Mouse (Mus musculus) limb, embryonic 11.5 days (tissue): Measurements from ENCODE around the gene F3. TPM values are rescaled to one million over a fixed set of nuclear protein-coding genes. Genes with fewer than 3 reads are reported as not detected.

Experiments
- ATAC-seq: fragments of 200-750 bp; cut with Nextera tagmentation; 2 replicates; pipeline ENCODE4 v1.8.0; 2017; ENCODE audit warnings: low read depth; ENCODE audit not compliant: insufficient number of reproducible peaks, low FRiP score, low TSS enrichment
- DNase-seq: peaks from one replicate; pipeline ENCODE4 v3.0.0-alpha.2; 2015; ENCODE audit warnings: low spot score
- H3K27ac ChIP-seq: fragments of 300-500 bp; sonication (generic); replicated peaks from 2 replicates; pipeline ENCODE4 v1.5.1; 2014; ENCODE audit warnings: low read depth, mild to moderate bottlenecking, low read length
- H3K27me3 ChIP-seq: fragments of 300-500 bp; sonication (generic); 2 replicates; pipeline ENCODE4 v1.6.1; 2014; ENCODE audit warnings: mild to moderate bottlenecking, low read length, mixed read lengths; ENCODE audit not compliant: control insufficient read depth, insufficient read depth
- H3K36me3 ChIP-seq: fragments of 300-500 bp; sonication (generic); 2 replicates; pipeline ENCODE4 v1.6.1; 2014; ENCODE audit warnings: mild to moderate bottlenecking, low read length, moderate library complexity, mixed read lengths; ENCODE audit not compliant: control insufficient read depth, insufficient read depth
- H3K4me1 ChIP-seq: fragments of 300-500 bp; sonication (generic); 2 replicates; pipeline ENCODE4 v1.6.1; 2014; ENCODE audit warnings: low read length, mixed read lengths; ENCODE audit not compliant: control insufficient read depth, insufficient read depth
- H3K4me2 ChIP-seq: fragments of 300-500 bp; sonication (generic); 2 replicates; pipeline ENCODE4 v1.6.1; 2014; ENCODE audit warnings: low read depth, mild to moderate bottlenecking, moderate library complexity; ENCODE audit not compliant: severe bottlenecking
- H3K4me3 ChIP-seq: fragments of 300-500 bp; sonication (generic); 2 replicates; pipeline ENCODE4 v1.5.1; 2014; ENCODE audit warnings: low read depth, low read length
- H3K9ac ChIP-seq: fragments of 300-500 bp; sonication (generic); 2 replicates; pipeline ENCODE4 v1.6.1; 2014; ENCODE audit warnings: mild to moderate bottlenecking, low read length
- H3K9me3 ChIP-seq: fragments of 300-500 bp; sonication (generic); 2 replicates; pipeline ENCODE4 v1.6.1; 2016; ENCODE audit warnings: low read length; ENCODE audit not compliant: control insufficient read depth
- WGBS: fragments of 180-500 bp; shearing (Covaris S2); extraction: QIAGEN DNeasy Blood & Tissue Kit; methylation state at CpG from one replicate; pipeline ENCODE4 v1.1.7; 2014; 5-methylcytosine and 5-hydroxymethylcytosine counted together
- polyA plus RNA-seq: library from polyadenylated mRNA; unstranded; fragments of >200 nt; fragmentation: Nextera tagmentation; extraction: Ambion mirVana; gene quantifications from 2 replicates; pipeline ENCODE4 v1.2.1, GENCODE M21; 2014

F3 gene
- polyA plus RNA-seq, 1 experiment from 2014 or later = 4.4 TPM

- H3K4me3 ChIP-seq = no peak overlapping the region
Observed at GRCm38 (mm10) chr3:121686408-121686911, 36.9 kb upstream of the F3 start.

GRCm38 (mm10) chr3:121687741-121688140 is 35.6 kb upstream of the F3 start:
- WGBS = 77% methylated on average over 3 of the region's 3 CpGs
- Histone ChIP-seq H3K9ac (no peak overlapping the region), H3K36me3 (no peaks in the 10 kb centered on the region), H3K27ac (no peak overlapping the region), H3K4me3 (no peak overlapping the region), H3K4me1 (no peaks in the 10 kb centered on the region), H3K4me2 (no peak overlapping the region), H3K27me3 (no peaks in the 10 kb centered on the region), H3K9me3 (no peaks in the 10 kb centered on the region)
- ATAC-seq = no peak
- no peak for DNase-seq

More at GRCm38 (mm10) chr3:121686408-121686911, 36.9 kb upstream of the F3 start:
- Histone ChIP-seq H3K4me1 (no peaks in the 10 kb centered on the region), H3K27me3 (no peaks in the 10 kb centered on the region), H3K4me2 (no peak overlapping the region), H3K9me3 (no peaks in the 10 kb centered on the region), H3K27ac (no peak overlapping the region), H3K9ac (no peak overlapping the region), H3K36me3 (no peaks in the 10 kb centered on the region)
- DNase-seq = peak; percentile 31
- WGBS = 56% methylated on average over 4 of the region's 4 CpGs
- no peak for ATAC-seq

DNA sequence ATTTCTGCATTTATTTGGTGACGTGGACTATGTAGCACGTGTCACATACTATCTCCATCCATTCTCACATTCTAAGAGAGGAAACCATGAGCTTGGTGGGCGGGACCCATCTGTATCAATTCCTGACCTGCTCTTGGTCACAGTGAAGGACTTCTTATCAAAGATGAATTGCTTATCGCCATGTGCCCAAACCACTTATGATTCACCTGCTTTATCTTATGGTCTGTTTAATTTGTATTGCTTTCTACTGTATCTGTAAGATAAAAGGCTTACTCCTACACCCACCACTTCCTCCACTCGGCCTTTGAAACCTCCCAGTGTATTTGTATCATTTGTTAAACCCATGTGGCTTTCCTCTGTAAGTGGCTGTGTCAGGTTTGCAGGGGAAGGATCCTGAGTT is 34.3 kb upstream of the F3 start:
- H3K9ac ChIP-seq = no peak overlapping the region
- no peaks in the 10 kb centered on the region for H3K27me3 ChIP-seq
- H3K4me3 ChIP-seq = no peak overlapping the region
- no peak overlapping the region for H3K27ac ChIP-seq
- WGBS = 82% methylated on average over 5 of the region's 5 CpGs
- no peaks in the 10 kb centered on the region for H3K9me3 ChIP-seq
- DNase-seq (no peak), ATAC-seq (no peak)
- no peaks in the 10 kb centered on the region for H3K4me1 ChIP-seq
- H3K36me3 ChIP-seq = no peaks in the 10 kb centered on the region
- no peak overlapping the region for H3K4me2 ChIP-seq

DNA sequence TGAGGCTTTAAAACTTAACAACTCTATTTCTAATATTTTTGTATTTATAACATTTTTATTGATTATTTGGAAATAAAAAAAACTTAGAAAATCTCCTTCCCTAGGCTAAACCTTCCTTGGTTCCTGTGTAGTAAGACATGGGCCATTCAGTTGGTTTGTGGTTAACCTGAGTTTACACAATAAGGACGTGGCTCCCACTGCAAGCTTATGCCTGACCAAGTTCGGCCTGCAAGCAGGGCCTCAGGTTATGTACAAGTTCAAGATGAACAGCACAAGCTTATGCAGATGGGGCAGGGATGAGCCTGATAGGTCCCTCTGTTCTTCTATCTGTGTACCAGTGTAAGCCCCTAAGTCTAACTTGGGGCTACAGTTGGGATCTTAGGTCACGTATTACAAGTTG is 33.6 kb upstream of the F3 start:
- ATAC-seq = no peak
- H3K27ac ChIP-seq = no peak overlapping the region
- H3K27me3 ChIP-seq = no peaks in the 10 kb centered on the region
- no peaks in the 10 kb centered on the region for H3K36me3 ChIP-seq
- H3K9me3 ChIP-seq = no peaks in the 10 kb centered on the region
- WGBS = 94% methylated on average over 3 of the region's 3 CpGs
- H3K4me3 ChIP-seq = no peak overlapping the region
- H3K9ac ChIP-seq = no peak overlapping the region
- H3K4me2 ChIP-seq = no peak overlapping the region
- DNase-seq = no peak
- no peaks in the 10 kb centered on the region for H3K4me1 ChIP-seq

GRCm38 (mm10) chr3:121693001-121693730 is 30.2 kb upstream of the F3 start:
- Histone ChIP-seq H3K4me3 (no peak overlapping the region), H3K4me1 (no peaks in the 10 kb centered on the region), H3K9me3 (no peaks in the 10 kb centered on the region), H3K36me3 (no peaks in the 10 kb centered on the region), H3K4me2 (no peak overlapping the region), H3K9ac (no peak overlapping the region), H3K27me3 (no peaks in the 10 kb centered on the region), H3K27ac (no peak overlapping the region)
- DNase-seq = no peak
- no peak for ATAC-seq
- 60% methylated on average over 13 of the region's 13 CpGs for WGBS

- ATAC-seq (no peak), DNase-seq (no peak)
- Histone ChIP-seq H3K27me3 (no peaks in the 10 kb centered on the region), H3K4me3 (no peak overlapping the region), H3K4me1 (no peaks in the 10 kb centered on the region), H3K9me3 (no peaks in the 10 kb centered on the region), H3K27ac (no peak overlapping the region), H3K9ac (no peak overlapping the region), H3K36me3 (no peaks in the 10 kb centered on the region), H3K4me2 (no peak overlapping the region)
- WGBS = 76% methylated on average over 5 of the region's 5 CpGs
Observed at GRCm38 (mm10) chr3:121693746-121694145, 29.6 kb upstream of the F3 start.

DNA sequence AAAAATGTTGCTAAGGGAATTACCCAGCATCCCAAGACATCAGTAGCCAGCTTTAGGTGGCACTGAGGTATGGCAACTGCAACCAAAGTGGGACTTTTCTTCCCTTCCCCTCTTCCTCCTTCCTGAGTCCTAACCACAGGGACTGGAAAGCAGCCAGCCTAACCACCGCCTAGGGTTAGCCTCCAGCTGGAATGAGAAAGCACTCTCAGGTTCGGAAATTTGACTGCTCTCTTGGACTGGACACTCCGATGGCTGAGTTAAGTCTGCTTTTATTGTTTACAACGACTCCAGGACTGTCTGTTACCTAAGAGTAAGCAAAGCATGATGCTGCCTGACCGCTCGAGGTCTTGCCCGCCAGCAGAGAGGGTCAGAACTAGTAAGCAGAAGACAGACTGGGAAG is 26.2 kb upstream of the F3 start:
- H3K4me1 ChIP-seq = no peaks in the 10 kb centered on the region
- no peaks in the 10 kb centered on the region for H3K36me3 ChIP-seq
- no peak overlapping the region for H3K4me3 ChIP-seq
- no peaks in the 10 kb centered on the region for H3K27me3 ChIP-seq
- no peak for DNase-seq
- no peaks in the 10 kb centered on the region for H3K9me3 ChIP-seq
- no peak overlapping the region for H3K27ac ChIP-seq
- H3K4me2 ChIP-seq = no peak overlapping the region
- no peak overlapping the region for H3K9ac ChIP-seq
- no peak for ATAC-seq
- 90% methylated on average over 7 of the region's 7 CpGs for WGBS

DNA sequence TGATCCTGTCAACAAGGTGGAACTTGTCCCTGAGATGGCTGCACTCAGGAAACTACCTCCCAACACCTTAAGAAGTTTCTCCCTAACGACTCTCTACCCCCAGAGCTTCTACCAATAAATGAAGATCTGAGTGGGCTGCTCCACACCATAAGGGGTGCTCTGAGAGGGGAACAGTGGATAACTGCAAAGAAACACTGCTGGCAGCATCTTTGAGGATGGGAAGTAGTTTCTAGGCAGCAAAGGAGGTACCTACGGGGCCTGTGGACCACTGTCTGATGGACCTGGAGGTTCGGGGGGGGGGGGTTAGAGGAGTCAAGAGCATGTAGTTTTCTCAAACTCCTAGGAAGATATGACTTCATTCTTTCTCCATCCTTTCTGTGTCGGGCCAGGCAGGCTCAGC is 23.9 kb upstream of the F3 start:
- Histone ChIP-seq H3K4me1 (no peaks in the 10 kb centered on the region), H3K9me3 (no peaks in the 10 kb centered on the region), H3K4me3 (no peak overlapping the region), H3K4me2 (no peak overlapping the region), H3K27ac (no peak overlapping the region), H3K9ac (no peak overlapping the region), H3K36me3 (no peaks in the 10 kb centered on the region), H3K27me3 (no peaks in the 10 kb centered on the region)
- no peak for ATAC-seq
- DNase-seq = no peak
- WGBS = 84% methylated on average over 4 of the region's 4 CpGs

GRCm38 (mm10) chr3:121699849-121700248 is 23.5 kb upstream of the F3 start:
- no peaks in the 10 kb centered on the region for H3K27me3 ChIP-seq
- no peak for DNase-seq
- H3K4me2 ChIP-seq = no peak overlapping the region
- WGBS = 94% methylated on average over 4 of the region's 4 CpGs
- no peaks in the 10 kb centered on the region for H3K36me3 ChIP-seq
- no peak for ATAC-seq
- no peaks in the 10 kb centered on the region for H3K9me3 ChIP-seq
- no peak overlapping the region for H3K27ac ChIP-seq
- no peak overlapping the region for H3K9ac ChIP-seq
- H3K4me1 ChIP-seq = no peaks in the 10 kb centered on the region
- H3K4me3 ChIP-seq = no peak overlapping the region
